ENCODE assay signal across 37 mouse cellular contexts in the genomic region with DNA sequence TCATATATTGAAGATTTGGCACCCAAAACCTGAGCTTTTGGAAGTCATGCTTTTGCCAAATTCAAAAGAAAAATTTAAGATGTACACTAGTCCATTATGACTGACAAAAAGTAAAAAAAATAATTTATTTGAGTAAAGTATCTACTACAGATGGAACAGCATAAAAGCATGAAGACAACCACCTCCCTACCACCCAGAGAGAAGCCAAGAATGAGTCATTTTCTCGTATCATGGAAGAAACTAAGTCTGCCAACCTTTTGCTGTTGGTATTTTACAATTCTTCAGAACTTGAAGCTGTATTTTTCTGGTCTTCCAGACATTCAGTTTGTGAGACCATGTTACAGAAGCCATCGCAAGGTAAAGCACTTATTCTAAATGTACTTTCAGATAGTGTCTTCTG. TPM values are rescaled to one million over a fixed set of nuclear protein-coding genes. Genes with fewer than 3 reads are reported as not detected.
"Had no signal": no experiment of that assay in that cellular context is flagged by ENCODE, and none has a peak within 500 bp of the region (broad histone marks: within the 10 kb centered on the region; RNA-seq: fewer than 3 reads in every experiment).

No protein-coding gene starts in this region.

- H3K27me3 ChIP-seq: heart, embryonic 12.5 days; heart, embryonic 13.5 days; heart, embryonic 15.5 days; hindbrain, embryonic 12.5 days; hindbrain, embryonic 13.5 days; hindbrain, embryonic 15.5 days; intestine, embryonic 15.5 days; kidney, embryonic 15.5 days had no signal

- H3K27ac ChIP-seq: heart, embryonic 13.5 days; heart, embryonic 15.5 days; hindbrain, embryonic 10.5 days; hindbrain, embryonic 12.5 days; hindbrain, embryonic 13.5 days; hindbrain, embryonic 14.5 days; hindbrain, embryonic 15.5 days; hindbrain, postnatal 0 days; intestine, embryonic 15.5 days; kidney, embryonic 15.5 days; kidney, postnatal 0 days; layer of hippocampus, adult 2 months; left cerebral cortex, adult 2 months had no signal

- H3K4me3 ChIP-seq: heart, embryonic 12.5 days; heart, embryonic 13.5 days; heart, embryonic 15.5 days; hindbrain, embryonic 10.5 days; hindbrain, embryonic 12.5 days; hindbrain, embryonic 13.5 days; hindbrain, embryonic 15.5 days; intestine, embryonic 15.5 days; kidney, embryonic 15.5 days; layer of hippocampus, adult 2 months; left cerebral cortex, adult 2 months had no signal

- ATAC-seq: hindbrain, embryonic 16.5 days; hindbrain, postnatal 0 days; inflammation-experienced regulatory T-cells, adult 6 months; intestine, embryonic 15.5 days; intestine, embryonic 16.5 days; intestine, postnatal 0 days had no signal

- H3K4me1 ChIP-seq: heart, embryonic 12.5 days; heart, embryonic 13.5 days; heart, embryonic 15.5 days; hindbrain, embryonic 10.5 days; hindbrain, embryonic 12.5 days; hindbrain, embryonic 13.5 days; hindbrain, embryonic 15.5 days; intestine, embryonic 15.5 days; kidney, embryonic 15.5 days had no signal

- H3K36me3 ChIP-seq: heart, embryonic 12.5 days; heart, embryonic 13.5 days; heart, embryonic 15.5 days; hindbrain, embryonic 10.5 days; hindbrain, embryonic 12.5 days; hindbrain, embryonic 13.5 days; hindbrain, embryonic 15.5 days; intestine, embryonic 15.5 days; kidney, embryonic 15.5 days had no signal

- H3K9me3 ChIP-seq: heart, embryonic 12.5 days; heart, embryonic 13.5 days; heart, embryonic 15.5 days; hindbrain, embryonic 10.5 days; hindbrain, embryonic 12.5 days; hindbrain, embryonic 13.5 days; hindbrain, embryonic 15.5 days; intestine, embryonic 15.5 days; kidney, embryonic 15.5 days had no signal

- DNase-seq: heart, postnatal 10 days; heart, postnatal 14 days; heart, postnatal 36 days; heart, postnatal 4 days; kidney, adult 11 months; kidney, adult 18-20 months; kidney, adult 2 months; kidney, adult 8-10 months; kidney, adult 9 months; kidney, postnatal 10 days; kidney, postnatal 14 days; kidney, postnatal 25 days; kidney, postnatal 36 days; kidney, postnatal 4 days; layer of hippocampus, adult 9-11 months; layer of hippocampus, postnatal 36 days had no signal

- H3K9ac ChIP-seq: heart, embryonic 12.5 days; heart, embryonic 13.5 days; heart, embryonic 15.5 days; hindbrain, embryonic 12.5 days; hindbrain, embryonic 13.5 days; hindbrain, embryonic 14.5 days; hindbrain, embryonic 15.5 days; intestine, embryonic 15.5 days; kidney, embryonic 15.5 days had no signal

- H3K4me2 ChIP-seq: heart, embryonic 11.5 days; heart, embryonic 12.5 days; heart, embryonic 13.5 days; heart, embryonic 15.5 days; hindbrain, embryonic 12.5 days; hindbrain, embryonic 13.5 days; hindbrain, embryonic 14.5 days; hindbrain, embryonic 15.5 days; intestine, embryonic 15.5 days; kidney, embryonic 15.5 days had no signal

RNA-seq across cellular contexts. Expression of a gene that starts 13.9 kb away (rescaled TPM):
- total RNA-seq: hematopoietic stem cell, adult 5-6 weeks had no signal
- polyA plus RNA-seq: kidney, embryonic 14.5 days had no signal
